Mouse (Mus musculus) left cerebral cortex, adult 2 months (tissue): ENCODE measurements around the gene Pdyn. TPM values are rescaled to one million over a fixed set of nuclear protein-coding genes. Genes with fewer than 3 reads are reported as not detected.

Experiments
- DNase-seq, 2 experiments: peaks; one replicate each; pipeline ENCODE4 v3.0.0; 2021 to 2022; ENCODE audit warnings: low spot score in 2 of 2, mixed read lengths in 1 of 2; ENCODE audit errors: extremely low spot score in 1 of 2
- H3K27ac ChIP-seq: fragments of 200-600 bp; 2 replicates; pipeline ENCODE4 v1.8.1; 2022
- H3K4me3 ChIP-seq: fragments of 200-600 bp; 2 replicates; pipeline ENCODE4 v1.8.1; 2022
- CTCF ChIP-seq: fragments of 200-600 bp; IDR thresholded peaks from 2 replicates; pipeline ENCODE4 v1.8.1; 2022; ENCODE audit warnings: antibody characterized with exemption, mild to moderate bottlenecking, moderate library complexity
- intact Hi-C: fragments of 180-260 bp; cut with DNase I; formaldehyde crosslinking; loops from one replicate; pipeline ENCODE4 v1.15.1; 2025
- long read RNA-seq, 2 experiments: library from polyadenylated mRNA; stranded (forward); transcript quantifications; one replicate each; pipeline ENCODE4 v2.0.0; 2021; ENCODE audit warnings: borderline mapping rate in 2 of 2
- total RNA-seq, 2 experiments: library from RNA; stranded (reverse); gene quantifications; 2 replicates each; pipeline ENCODE4 v1.2.3; 2021

The Pdyn gene
- 10 to 100 TPM; 29.6 to 33.9 TPM for total RNA-seq
- long read RNA-seq, experiment 1, transcript Pdyn-201 (4 exons, 2,386 nt) = major isoform, 37 of 45 reads
- long read RNA-seq, experiment 1, partial matches to known transcripts = 0 of 45 reads
- long read RNA-seq, experiment 1, other reads (novel, unspliced or antisense) = 8 of 45 reads
- long read RNA-seq, experiment 2, transcript Pdyn-201 (4 exons, 2,386 nt) = major isoform, 18 of 25 reads
- long read RNA-seq, experiment 2, partial matches to known transcripts = 0 of 25 reads
- long read RNA-seq, experiment 2, other reads (novel, unspliced or antisense) = 7 of 25 reads

GRCm38 (mm10) chr2:129699484-129700158 is at the start of gene Pdyn:
TSS of gene Pdyn (minus strand) at chr2:129699844.
- TF ChIP-seq CTCF = peak; percentile 18
- Histone ChIP-seq H3K4me3 (peak within 1 kb of the TSS; percentile 37), H3K27ac (no peak within 1 kb of the TSS)
- DNase-seq = no peak
- intact Hi-C loops = no loop called here

- DNase-seq = no peak
- intact Hi-C loops = no loop called here
- no peak overlapping the region for H3K27ac ChIP-seq
- H3K4me3 ChIP-seq = no peak overlapping the region
- no peak for TF ChIP-seq CTCF
Observed at GRCm38 (mm10) chr2:129742016-129742415, 42.4 kb upstream of the Pdyn start.

DNA sequence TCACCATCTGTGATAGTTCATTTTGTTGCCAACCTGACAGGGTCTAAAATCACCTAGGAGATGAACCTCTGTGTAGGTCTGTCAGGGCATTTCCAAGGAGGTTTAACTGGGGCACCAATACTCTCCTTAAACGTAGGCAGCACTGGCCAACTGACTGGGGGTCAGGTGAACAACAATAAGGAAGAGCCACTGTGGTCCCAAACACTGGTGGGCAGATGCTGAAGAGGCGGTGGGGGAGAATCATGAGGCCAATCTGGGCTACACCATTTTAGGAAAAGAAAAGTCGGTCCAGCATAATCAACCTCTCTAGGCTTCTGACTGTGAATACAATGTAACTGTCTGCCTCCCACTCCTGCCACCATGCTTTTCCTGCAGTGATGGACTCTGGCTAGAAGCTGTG is 40.9 kb upstream of the Pdyn start:
- TF ChIP-seq CTCF = no peak
- intact Hi-C loops = no loop called here
- peak in 1 of 2 experiments; percentile 30 for DNase-seq
- Histone ChIP-seq H3K4me3 (no peak overlapping the region), H3K27ac (peak overlapping the region; percentile 32; the same call in 1 of the 2 replicates)

DNA sequence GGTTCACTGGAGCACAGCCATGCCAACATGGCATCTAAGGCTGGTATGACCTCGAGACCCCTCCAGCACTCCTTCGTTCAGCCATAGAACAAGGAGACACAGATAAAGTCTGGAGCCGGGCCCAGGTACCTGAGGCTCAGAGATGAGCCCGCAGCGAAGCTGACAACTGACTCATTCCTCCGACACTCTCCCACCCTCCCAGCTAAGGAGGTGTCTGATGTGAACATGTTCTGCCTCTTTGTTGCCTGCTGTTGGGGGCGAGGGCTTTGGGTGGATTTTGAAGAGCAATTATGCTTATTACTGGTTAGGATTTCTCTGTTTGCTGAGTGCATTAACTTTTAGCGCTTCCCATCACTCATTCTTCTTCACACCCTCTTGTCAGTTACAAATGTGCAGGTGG is 34.4 kb upstream of the Pdyn start:
- no peak overlapping the region for H3K27ac ChIP-seq
- no peak for TF ChIP-seq CTCF
- DNase-seq = peak; percentile 21 to 37
- intact Hi-C loops = no loop called here
- H3K4me3 ChIP-seq = no peak overlapping the region

GRCm38 (mm10) chr2:129729681-129730080 is 30.0 kb upstream of the Pdyn start:
- H3K27ac ChIP-seq = no peak overlapping the region
- no peak overlapping the region for H3K4me3 ChIP-seq
- TF ChIP-seq CTCF = peak; percentile 37
- DNase-seq = no peak
- intact Hi-C loops = no loop called here

GRCm38 (mm10) chr2:129715671-129716070 is 16.0 kb upstream of the Pdyn start:
- intact Hi-C loops = loop anchor here (5.0 kb wide), 1 partner anchor 157 kb away; no protein-coding TSS in a partner anchor
- no peak for DNase-seq
- H3K4me3 ChIP-seq = no peak overlapping the region
- peak; percentile 47 for TF ChIP-seq CTCF
- no peak overlapping the region for H3K27ac ChIP-seq

DNA sequence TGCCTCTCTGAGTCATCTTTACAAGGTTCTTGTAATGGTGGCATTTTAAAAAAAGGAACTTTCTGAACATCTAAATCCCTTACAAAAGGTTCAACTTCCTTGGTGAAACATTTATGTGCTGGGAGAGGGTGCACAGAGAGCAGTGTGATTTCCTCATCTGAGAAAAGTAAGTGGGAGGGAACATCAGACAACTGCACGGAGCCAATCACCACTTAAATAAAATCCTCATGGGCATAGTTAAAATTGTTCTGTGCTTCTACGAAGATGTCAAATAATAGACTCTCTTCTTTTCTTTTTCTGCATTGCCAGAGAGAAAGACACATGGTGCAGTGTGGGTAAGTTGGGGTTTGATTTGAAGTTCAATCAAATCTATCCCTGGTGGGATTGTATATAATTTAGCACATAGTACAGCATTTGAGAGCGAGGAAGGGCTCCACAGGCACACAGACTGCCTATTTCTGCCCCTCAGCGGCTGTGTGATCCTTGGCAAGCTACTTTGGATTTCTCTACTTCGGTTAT is 13.4 kb upstream of the Pdyn start:
- Histone ChIP-seq H3K4me3 (no peak overlapping the region), H3K27ac (no peak overlapping the region)
- TF ChIP-seq CTCF = no peak
- no peak for DNase-seq
- intact Hi-C loops = no loop called here

GRCm38 (mm10) chr2:129696059-129696458 is 3.6 kb downstream of the Pdyn start:
- Histone ChIP-seq H3K4me3 (no peak overlapping the region), H3K27ac (no peak overlapping the region)
- TF ChIP-seq CTCF = peak; percentile 81
- DNase-seq = peak; percentile 42 to 53
- intact Hi-C loops = no loop called here

- no peak overlapping the region for H3K4me3 ChIP-seq
- TF ChIP-seq CTCF = no peak
- no peak for DNase-seq
- intact Hi-C loops = no loop called here
- no peak overlapping the region for H3K27ac ChIP-seq
Observed at GRCm38 (mm10) chr2:129694303-129694702, 5.3 kb downstream of the Pdyn start.

DNA sequence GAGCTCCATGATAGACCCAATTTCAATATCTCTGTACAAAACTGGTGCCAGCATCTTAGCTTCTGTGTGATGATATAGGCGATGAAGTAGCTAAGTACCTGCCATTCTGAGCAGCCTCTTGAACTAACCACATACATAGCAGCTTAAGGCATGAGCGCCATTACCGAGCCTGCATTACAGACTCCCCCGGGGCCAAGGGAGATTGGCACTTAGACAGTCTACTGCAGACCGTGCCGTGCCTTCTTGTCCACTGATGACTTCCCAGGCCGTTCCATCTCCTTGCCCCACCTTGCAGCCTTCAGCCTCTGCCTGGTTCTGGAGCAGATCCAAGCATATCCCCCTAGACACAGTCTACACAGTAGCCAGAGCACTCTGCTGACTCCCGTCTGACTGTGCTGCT is 7.0 kb downstream of the Pdyn start:
- intact Hi-C loops = no loop called here
- Histone ChIP-seq H3K4me3 (no peak overlapping the region), H3K27ac (no peak overlapping the region)
- TF ChIP-seq CTCF = no peak
- no peak for DNase-seq

DNA sequence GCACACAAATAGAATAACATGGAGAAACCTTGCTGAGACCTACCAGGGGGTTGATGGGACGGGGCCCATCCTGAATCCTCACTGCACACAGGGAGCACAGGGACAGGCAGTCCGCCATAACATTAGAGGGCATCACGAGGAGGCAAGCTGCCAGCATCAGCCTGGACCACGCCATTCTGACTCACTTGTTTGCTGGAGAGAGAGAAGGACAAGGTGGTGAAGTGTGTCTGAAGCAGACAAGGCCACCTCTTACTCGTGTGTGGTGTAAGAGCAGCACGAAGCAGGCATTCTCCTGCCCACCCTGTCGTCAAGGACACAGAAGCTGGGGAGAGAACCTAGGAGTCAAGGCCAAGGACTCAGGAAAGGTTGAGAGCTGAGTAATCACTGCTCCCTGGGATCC is 9.9 kb downstream of the Pdyn start:
- no peak overlapping the region for H3K4me3 ChIP-seq
- intact Hi-C loops = no loop called here
- no peak for TF ChIP-seq CTCF

DNA sequence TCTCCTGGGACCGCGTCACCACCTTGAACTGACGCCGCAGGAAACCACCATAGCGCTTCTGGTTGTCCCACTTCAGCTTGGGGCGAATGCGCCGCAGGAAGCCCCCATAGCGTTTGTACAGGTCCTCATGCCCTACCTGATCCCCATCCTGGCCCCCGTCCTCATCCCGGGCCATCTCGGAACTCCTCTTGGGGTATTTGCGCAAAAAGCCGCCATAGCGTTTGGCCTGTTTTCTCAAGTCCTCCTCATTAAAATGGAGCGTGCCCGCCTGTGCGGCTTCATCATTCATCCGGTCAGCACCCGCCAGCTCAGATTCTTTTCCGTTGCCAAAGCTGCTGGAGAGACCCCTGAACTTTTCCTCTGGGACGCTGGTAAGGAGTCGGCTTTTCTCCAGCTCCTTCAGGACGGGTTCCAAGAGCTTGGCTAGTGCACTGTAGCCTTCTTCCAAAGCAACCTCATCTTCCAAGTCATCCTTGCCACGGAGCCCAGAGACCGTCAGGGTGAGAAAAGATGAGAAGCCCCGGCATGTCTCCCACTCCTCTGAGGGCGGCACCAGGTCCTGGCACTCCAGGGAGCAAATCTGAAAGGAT is 11.5 kb downstream of the Pdyn start:
- no peak overlapping the region for H3K4me3 ChIP-seq
- no peak for DNase-seq
- H3K27ac ChIP-seq = no peak overlapping the region
- intact Hi-C loops = no loop called here
- no peak for TF ChIP-seq CTCF

More for the DNA sequence above, 9.9 kb downstream of the Pdyn start:
- DNase-seq = peak in 1 of 2 experiments; percentile 4
- no peak overlapping the region for H3K27ac ChIP-seq
